Mouse (Mus musculus): ENCODE measurements around the gene Astl. TPM values are rescaled to one million over a fixed set of nuclear protein-coding genes. Genes with fewer than 3 reads are reported as not detected.

Astl gene
- polyA plus RNA-seq, 1 experiment from 2014 or later: not detected

DNA sequence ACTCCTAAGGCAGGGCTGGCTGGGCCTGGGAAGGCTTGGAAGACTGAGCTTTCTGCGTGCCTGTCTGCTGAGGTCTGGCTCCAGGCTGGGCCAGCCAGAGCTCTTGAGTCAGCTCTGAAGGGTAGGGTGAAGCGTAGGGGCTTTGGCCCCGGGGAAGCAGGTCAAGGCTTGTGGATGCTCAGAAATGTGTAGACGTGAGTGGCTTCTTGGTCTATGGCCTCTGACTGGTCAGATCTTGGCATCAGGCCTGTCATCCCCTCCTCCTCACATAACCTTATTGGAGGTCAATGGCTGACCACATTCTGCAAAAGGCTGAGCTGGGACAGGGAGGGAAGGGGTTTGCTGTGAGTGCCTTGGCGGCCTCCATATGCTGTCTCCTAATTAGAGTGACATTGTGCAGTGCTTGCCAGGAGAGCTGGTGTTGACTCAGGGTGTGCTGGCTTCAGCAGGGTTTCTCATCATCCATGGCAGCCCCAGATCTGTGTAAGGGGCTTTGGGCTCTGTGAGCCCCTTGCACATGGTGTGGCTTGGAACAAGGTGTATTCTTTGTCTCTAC is 56.2 kb downstream of the Astl start:
- ATAC-seq (no peak), DNase-seq (ENCODE audit: low spot score) (no peak)
- Histone ChIP-seq H3K36me3 (ENCODE audit: control insufficient read depth, insufficient read depth, low read length) (no peaks in the 10 kb centered on the region), H3K4me1 (ENCODE audit: control insufficient read depth, insufficient read depth, low read length) (no peaks in the 10 kb centered on the region), H3K27me3 (replicated peaks; ENCODE audit: control insufficient read depth, insufficient read depth, low read length) (no peaks in the 10 kb centered on the region), H3K9ac (ENCODE audit: low read length) (no peak overlapping the region), H3K9me3 (replicated peaks; ENCODE audit: control insufficient read depth, low read length) (no peaks in the 10 kb centered on the region), H3K4me2 (ENCODE audit: low read length) (no peak overlapping the region), H3K27ac (ENCODE audit: low read depth, low read length) (no peak overlapping the region), H3K4me3 (ENCODE audit: low read depth, low read length) (no peak overlapping the region)
- 89% methylated on average over 5 of the region's 5 CpGs for WGBS

DNA sequence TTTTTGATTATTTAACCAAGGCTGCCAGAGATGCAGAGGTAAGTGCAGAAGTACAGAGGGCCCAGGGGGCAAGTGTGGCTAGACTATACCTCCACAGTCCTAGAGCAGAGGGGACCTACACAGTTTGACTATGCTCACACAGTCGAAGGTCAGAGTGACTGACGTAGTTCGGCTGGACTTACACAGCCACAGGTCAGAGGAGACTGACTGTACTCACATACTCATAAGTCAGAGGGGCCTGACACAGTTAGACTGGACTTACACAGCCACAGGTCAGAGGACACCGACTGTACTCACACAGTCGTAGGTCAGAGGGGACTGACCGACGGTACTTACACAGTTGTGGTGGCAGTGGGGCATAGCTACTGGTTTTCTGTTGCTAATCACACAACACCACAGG is 60.3 kb downstream of the Astl start:
- Histone ChIP-seq H3K36me3 (ENCODE audit: control insufficient read depth, insufficient read depth, low read length) (no peaks in the 10 kb centered on the region), H3K4me2 (ENCODE audit: low read length) (no peak overlapping the region), H3K27me3 (replicated peaks; ENCODE audit: control insufficient read depth, insufficient read depth, low read length) (no peaks in the 10 kb centered on the region), H3K27ac (ENCODE audit: low read depth, low read length) (no peak overlapping the region), H3K4me3 (ENCODE audit: low read depth, low read length) (no peak overlapping the region), H3K9me3 (replicated peaks; ENCODE audit: control insufficient read depth, low read length) (no peaks in the 10 kb centered on the region), H3K9ac (ENCODE audit: low read length) (no peak overlapping the region), H3K4me1 (ENCODE audit: control insufficient read depth, insufficient read depth, low read length) (no peaks in the 10 kb centered on the region)
- ATAC-seq: no peak
- DNase-seq (ENCODE audit: low spot score): no peak
- 92% methylated on average over 7 of the region's 7 CpGs for WGBS

Other genes with a start within 250 kb of the Astl start
- 45.2 and 52.8 TPM in 2 replicates for gene Ncaph, start 204.7 kb upstream of the Astl start, polyA plus RNA-seq (2014; fragmentation: Nextera tagmentation; extraction: Ambion mirVana)
- gene Itpripl1, start 195.2 kb upstream of the Astl start, polyA plus RNA-seq (2014; fragmentation: Nextera tagmentation; extraction: Ambion mirVana): 10.4 and 11.4 TPM in 2 replicates
- gene 1810024B03Rik, start 130.4 kb upstream of the Astl start, polyA plus RNA-seq (2014; fragmentation: Nextera tagmentation; extraction: Ambion mirVana): 1.5 and 1.9 TPM in 2 replicates
- 68.1 and 68.4 TPM in 2 replicates for gene Snrnp200, start 130.3 kb upstream of the Astl start, polyA plus RNA-seq (2014; fragmentation: Nextera tagmentation; extraction: Ambion mirVana)
- gene Ciao1, start 90.8 kb upstream of the Astl start, polyA plus RNA-seq (2014; fragmentation: Nextera tagmentation; extraction: Ambion mirVana): 64.3 and 67.7 TPM in 2 replicates
- 24.4 and 27.8 TPM in 2 replicates for gene Tmem127, start 90.7 kb upstream of the Astl start, polyA plus RNA-seq (2014; fragmentation: Nextera tagmentation; extraction: Ambion mirVana)
- 102 and 109 TPM in 2 replicates for gene Stard7, start 68.4 kb upstream of the Astl start, polyA plus RNA-seq (2014; fragmentation: Nextera tagmentation; extraction: Ambion mirVana)
- 5.6 and 7.4 TPM in 2 replicates for gene Dusp2, start 2.5 kb upstream of the Astl start, polyA plus RNA-seq (2014; fragmentation: Nextera tagmentation; extraction: Ambion mirVana)
- gene Adra2b, start 24.6 kb downstream of the Astl start, polyA plus RNA-seq (2014; fragmentation: Nextera tagmentation; extraction: Ambion mirVana): 0.36 and 0.43 TPM in 2 replicates
- 0.21 TPM in 1 of 2 replicates, not detected in the other for gene Gpat2, start 86.6 kb downstream of the Astl start, polyA plus RNA-seq (2014; fragmentation: Nextera tagmentation; extraction: Ambion mirVana)
- 32.1 and 32.8 TPM in 2 replicates for gene Fahd2a, start 105.9 kb downstream of the Astl start, polyA plus RNA-seq (2014; fragmentation: Nextera tagmentation; extraction: Ambion mirVana)
- 13.8 and 15.1 TPM in 2 replicates for gene Kcnip3, start 183.5 kb downstream of the Astl start, polyA plus RNA-seq (2014; fragmentation: Nextera tagmentation; extraction: Ambion mirVana)
- gene Prom2, start 202.8 kb downstream of the Astl start, polyA plus RNA-seq (2014; fragmentation: Nextera tagmentation; extraction: Ambion mirVana): 0.04 TPM in 1 of 2 replicates, not detected in the other
- 9.1 and 9.4 TPM in 2 replicates for gene Zfp661, start 248.5 kb downstream of the Astl start, polyA plus RNA-seq (2014; fragmentation: Nextera tagmentation; extraction: Ambion mirVana)
- 156 and 172 TPM in 2 replicates for gene Mrps5, start 248.6 kb downstream of the Astl start, polyA plus RNA-seq (2014; fragmentation: Nextera tagmentation; extraction: Ambion mirVana)

Measured in forebrain, embryonic 14.5 days (tissue).